Mouse (Mus musculus): Measurements from ENCODE around the gene Lin7b. TPM values are rescaled to one million over a fixed set of nuclear protein-coding genes. Genes with fewer than 3 reads are reported as not detected.

The Lin7b gene
- polyA plus RNA-seq, 1 experiment: 103 TPM

GRCm38 (mm10) chr7:45341303-45341702 is 29.1 kb downstream of the Lin7b start:
- Histone ChIP-seq H3K4me3 (replicated peaks; ENCODE audit: insufficient read depth, low read depth, low read length) (no peak overlapping the region), H3K27ac (ENCODE audit: insufficient read depth, low read length) (no peak overlapping the region), H3K27me3 (ENCODE audit: control insufficient read depth, insufficient read depth, low read length) (no peaks in the 10 kb centered on the region), H3K4me1 (ENCODE audit: control insufficient read depth, insufficient read depth, low read length) (peaks cover 6% of the 10 kb centered on the region)
- TF ChIP-seq CTCF (IDR thresholded peaks at IDR 0.05; ENCODE audit: borderline replicate concordance, insufficient read depth, low read depth, low read length) (peak; percentile 58; the same call in 1 of the 2 replicates), POLR2A (IDR thresholded peaks at IDR 0.05; ENCODE audit: borderline replicate concordance, insufficient read depth, low read length) (no peak)
- 11% methylated on average over 8 of the region's 8 CpGs for WGBS
- peak; percentile 49 to 61 for DNase-seq

- no peak for DNase-seq
- H3K4me1 ChIP-seq (ENCODE audit: control insufficient read depth, insufficient read depth, low read length): peaks cover 6% of the 10 kb centered on the region
- no peak overlapping the region for H3K4me3 ChIP-seq (replicated peaks; ENCODE audit: insufficient read depth, low read depth, low read length)
- TF ChIP-seq CTCF (IDR thresholded peaks at IDR 0.05; ENCODE audit: borderline replicate concordance, insufficient read depth, low read depth, low read length) (no peak), POLR2A (IDR thresholded peaks at IDR 0.05; ENCODE audit: borderline replicate concordance, insufficient read depth, low read length) (no peak)
- 46% methylated on average over 11 of the region's 11 CpGs for WGBS
- H3K27ac ChIP-seq (ENCODE audit: insufficient read depth, low read length): no peak overlapping the region
- H3K27me3 ChIP-seq (ENCODE audit: control insufficient read depth, insufficient read depth, low read length): no peaks in the 10 kb centered on the region
Observed at GRCm38 (mm10) chr7:45340669-45341068, 29.7 kb downstream of the Lin7b start.

GRCm38 (mm10) chr7:45340066-45340442 is 30.3 kb downstream of the Lin7b start:
- 0 out of 2 replicates have a peak overlapping the region, but pooled peaks have one; percentile 26 for H3K27ac ChIP-seq (ENCODE audit: insufficient read depth, low read length)
- H3K27me3 ChIP-seq (ENCODE audit: control insufficient read depth, insufficient read depth, low read length): no peaks in the 10 kb centered on the region
- peaks cover 6% of the 10 kb centered on the region for H3K4me1 ChIP-seq (ENCODE audit: control insufficient read depth, insufficient read depth, low read length)
- WGBS: 33% methylated on average over 11 of the region's 11 CpGs
- no peak for DNase-seq
- H3K4me3 ChIP-seq (replicated peaks; ENCODE audit: insufficient read depth, low read depth, low read length): peak overlapping the region; percentile 61
- TF ChIP-seq CTCF (IDR thresholded peaks at IDR 0.05; ENCODE audit: borderline replicate concordance, insufficient read depth, low read depth, low read length) (no peak), POLR2A (IDR thresholded peaks at IDR 0.05; ENCODE audit: borderline replicate concordance, insufficient read depth, low read length) (no peak)

- H3K4me3 ChIP-seq (replicated peaks; ENCODE audit: insufficient read depth, low read depth, low read length): peak overlapping the region; percentile 61
- TF ChIP-seq POLR2A (IDR thresholded peaks at IDR 0.05; ENCODE audit: borderline replicate concordance, insufficient read depth, low read length): no peak
- TF ChIP-seq CTCF (IDR thresholded peaks at IDR 0.05; ENCODE audit: borderline replicate concordance, insufficient read depth, low read depth, low read length): peak; percentile 22; the same call in 1 of the 2 replicates
- H3K27ac ChIP-seq (ENCODE audit: insufficient read depth, low read length): 0 out of 2 replicates have a peak overlapping the region, but pooled peaks have one; percentile 26
- WGBS: 6% methylated on average over 39 of the region's 39 CpGs
- DNase-seq: peak; percentile 69 to 73
- peaks cover 6% of the 10 kb centered on the region for H3K4me1 ChIP-seq (ENCODE audit: control insufficient read depth, insufficient read depth, low read length)
- H3K27me3 ChIP-seq (ENCODE audit: control insufficient read depth, insufficient read depth, low read length): no peaks in the 10 kb centered on the region
Observed at GRCm38 (mm10) chr7:45339410-45340065, 30.8 kb downstream of the Lin7b start.

- Histone ChIP-seq H3K27ac (ENCODE audit: insufficient read depth, low read length) (no peak overlapping the region), H3K27me3 (ENCODE audit: control insufficient read depth, insufficient read depth, low read length) (no peaks in the 10 kb centered on the region), H3K4me1 (ENCODE audit: control insufficient read depth, insufficient read depth, low read length) (peaks cover 6% of the 10 kb centered on the region), H3K4me3 (replicated peaks; ENCODE audit: insufficient read depth, low read depth, low read length) (no peak overlapping the region)
- 14% methylated on average over 14 of the region's 14 CpGs for WGBS
- peak; percentile 40 to 46 for DNase-seq
- no peak for TF ChIP-seq POLR2A (IDR thresholded peaks at IDR 0.05; ENCODE audit: borderline replicate concordance, insufficient read depth, low read length)
- no peak for TF ChIP-seq CTCF (IDR thresholded peaks at IDR 0.05; ENCODE audit: borderline replicate concordance, insufficient read depth, low read depth, low read length)
Observed at GRCm38 (mm10) chr7:45338161-45338911, 32.0 kb downstream of the Lin7b start.

- WGBS: 9% methylated on average over 4 of the region's 4 CpGs
- TF ChIP-seq CTCF (IDR thresholded peaks at IDR 0.05; ENCODE audit: borderline replicate concordance, insufficient read depth, low read depth, low read length) (no peak), POLR2A (IDR thresholded peaks at IDR 0.05; ENCODE audit: borderline replicate concordance, insufficient read depth, low read length) (no peak)
- H3K27ac ChIP-seq (ENCODE audit: insufficient read depth, low read length): no peak overlapping the region
- H3K4me1 ChIP-seq (ENCODE audit: control insufficient read depth, insufficient read depth, low read length): peaks cover 6% of the 10 kb centered on the region
- DNase-seq: peak in 1 of 2 experiments; percentile 27
- H3K4me3 ChIP-seq (replicated peaks; ENCODE audit: insufficient read depth, low read depth, low read length): no peak overlapping the region
- H3K27me3 ChIP-seq (ENCODE audit: control insufficient read depth, insufficient read depth, low read length): no peaks in the 10 kb centered on the region
Observed at GRCm38 (mm10) chr7:45337469-45337868, 32.9 kb downstream of the Lin7b start.

GRCm38 (mm10) chr7:45336319-45336718 is 34.1 kb downstream of the Lin7b start:
- WGBS: 87% methylated on average over 4 of the region's 4 CpGs

More at GRCm38 (mm10) chr7:45336319-45336718, 34.1 kb downstream of the Lin7b start:
- TF ChIP-seq POLR2A (IDR thresholded peaks at IDR 0.05; ENCODE audit: borderline replicate concordance, insufficient read depth, low read length) (no peak), CTCF (IDR thresholded peaks at IDR 0.05; ENCODE audit: borderline replicate concordance, insufficient read depth, low read depth, low read length) (no peak)
- no peak for DNase-seq
- Histone ChIP-seq H3K27ac (ENCODE audit: insufficient read depth, low read length) (no peak overlapping the region), H3K4me1 (ENCODE audit: control insufficient read depth, insufficient read depth, low read length) (peaks cover 6% of the 10 kb centered on the region), H3K4me3 (replicated peaks; ENCODE audit: insufficient read depth, low read depth, low read length) (no peak overlapping the region), H3K27me3 (ENCODE audit: control insufficient read depth, insufficient read depth, low read length) (no peaks in the 10 kb centered on the region)
